Mouse (Mus musculus) olfactory bulb, adult 2 months (tissue): Measurements from ENCODE around the gene Slx4ip.

Source experiments
- CTCF ChIP-seq: fragments of 200-500 bp; IDR thresholded peaks from 2 replicates; pipeline ENCODE4 v1.5.1; 2012; ENCODE audit warnings: low read depth, mild to moderate bottlenecking, low read length, moderate library complexity; ENCODE audit not compliant: insufficient read depth
- POLR2A ChIP-seq: fragments of 200-500 bp; IDR thresholded peaks from 2 replicates; pipeline ENCODE4 v1.6.1; 2012; ENCODE audit warnings: mild to moderate bottlenecking, low read depth, low read length, moderate library complexity; ENCODE audit not compliant: insufficient read depth

DNA sequence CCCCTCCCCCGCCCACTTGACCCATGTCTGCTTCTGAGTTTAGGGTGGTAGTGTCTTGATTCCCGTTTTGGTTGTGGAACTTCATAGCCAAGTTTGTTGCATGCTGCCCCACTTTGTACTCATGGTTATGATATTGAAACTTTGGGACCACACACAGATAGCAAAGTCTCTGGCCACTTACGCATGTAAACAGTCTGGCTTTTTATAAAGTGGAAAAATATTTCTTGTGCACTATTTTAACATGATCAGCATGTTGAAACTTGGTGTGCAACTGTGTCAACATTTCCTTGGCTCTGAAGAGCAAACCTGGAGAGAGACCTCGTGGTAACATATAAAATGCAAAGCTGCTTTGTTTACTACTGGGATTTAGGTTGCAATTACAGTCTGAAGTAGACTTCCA lies 56.5 kb downstream of the Slx4ip start:
- TF ChIP-seq CTCF (no peak), POLR2A (no peak)
